In genomic region chr2:117103461-117103860, GRCm38 (mm10) we compare ENCODE assay signal across 25 mouse cellular contexts. TPM values are rescaled to one million over a fixed set of nuclear protein-coding genes. Genes with fewer than 3 reads are reported as not detected.
DNase-seq lines count a peak whose midpoint lies in the region; ATAC-seq lines count a peak whose summit lies in the region.
"Had no signal": no experiment of that assay in that cellular context is flagged by ENCODE, and none has a peak within 500 bp of the region (broad histone marks: within the 10 kb centered on the region; RNA-seq: fewer than 3 reads in every experiment).

No protein-coding gene starts in this region.

- WGBS in heart, embryonic 10.5 days = 9% methylated on average over 4 of the region's 4 CpGs
- 9% methylated on average over 4 of the region's 4 CpGs for whole genome bisulfite sequencing in midbrain, embryonic 12.5 days
- WGBS in midbrain, embryonic 13.5 days = 4% methylated on average over 4 of the region's 4 CpGs

- H3K9ac ChIP-seq in midbrain, embryonic 12.5 days (replicated peaks) = no peak overlapping the region
- H3K9ac ChIP-seq in midbrain, embryonic 13.5 days (replicated peaks) = no peak overlapping the region
- H3K9ac ChIP-seq: embryonic facial prominence, embryonic 12.5 days; forebrain, postnatal 0 days; heart, embryonic 13.5 days; intestine, embryonic 15.5 days had no signal

- no peak for DNase-seq in heart, embryonic 10.5 days (ENCODE audit: low spot score)
- DNase-seq in heart, postnatal 14 days = no peak
- peak; percentile 45 for DNase-seq in embryo, embryonic 10.5 days (ENCODE audit: low spot score)
- DNase-seq in forelimb bud, embryonic 11.5 days (ENCODE audit: low read depth, low spot score) = peak; percentile 44
- DNase-seq: adrenal gland, adult 8-10 months; B cell, adult 2 months; cerebellum, adult 18-20 months; cerebellum, postnatal 25 days; forebrain, postnatal 0 days; kidney, adult 8-10 months; kidney, postnatal 10 days; lung, adult 18-20 months; lung, postnatal 10 days; right cerebral cortex, postnatal 14 days had no signal

- H3K4me2 ChIP-seq in midbrain, embryonic 12.5 days (replicated peaks) = no peak overlapping the region
- H3K4me2 ChIP-seq in midbrain, embryonic 13.5 days (replicated peaks) = no peak overlapping the region
- H3K4me2 ChIP-seq: embryonic facial prominence, embryonic 12.5 days; heart, embryonic 13.5 days; intestine, embryonic 15.5 days; liver, embryonic 11.5 days had no signal

- no peak overlapping the region for H3K4me3 ChIP-seq in heart, embryonic 10.5 days
- H3K4me3 ChIP-seq in midbrain, embryonic 12.5 days = no peak overlapping the region
- no peak overlapping the region for H3K4me3 ChIP-seq in midbrain, embryonic 13.5 days (replicated peaks)
- H3K4me3 ChIP-seq: embryonic facial prominence, embryonic 12.5 days; heart, embryonic 13.5 days; intestine, embryonic 15.5 days had no signal

- H3K4me1 ChIP-seq in heart, embryonic 10.5 days = peaks cover 42% of the 10 kb centered on the region
- peaks cover 15% of the 10 kb centered on the region for H3K4me1 ChIP-seq in midbrain, embryonic 12.5 days
- H3K4me1 ChIP-seq in midbrain, embryonic 13.5 days (replicated peaks) = peaks cover 8% of the 10 kb centered on the region
- H3K4me1 ChIP-seq: intestine, embryonic 15.5 days had no signal

- ATAC-seq in midbrain, embryonic 12.5 days (ENCODE audit: low FRiP score, low read depth) = peak; percentile 58; the same call in 1 of the 2 replicates
- ATAC-seq in midbrain, embryonic 13.5 days = no peak
- ATAC-seq in frontal cortex, adult (ENCODE audit: low TSS enrichment) = no peak
- ATAC-seq: forebrain, postnatal 0 days; hindbrain, embryonic 16.5 days; intestine, embryonic 15.5 days; Patski had no signal

- intact Hi-C loops in heart, postnatal 14 days (cut with DNase I) = no loop called here

- H3K27ac ChIP-seq in heart, embryonic 10.5 days = peak overlapping the region; percentile 24; the same call in 1 of the 2 replicates
- 0 out of 2 replicates have a peak overlapping the region, but pooled peaks have one; percentile 35 for H3K27ac ChIP-seq in midbrain, embryonic 12.5 days (replicated peaks)
- H3K27ac ChIP-seq in midbrain, embryonic 13.5 days = no peak overlapping the region
- H3K27ac ChIP-seq: embryonic facial prominence, embryonic 12.5 days; heart, embryonic 13.5 days; intestine, embryonic 15.5 days had no signal

- no peaks in the 10 kb centered on the region for H3K9me3 ChIP-seq in heart, embryonic 10.5 days
- H3K9me3 ChIP-seq in midbrain, embryonic 12.5 days = no peaks in the 10 kb centered on the region
- H3K9me3 ChIP-seq in midbrain, embryonic 13.5 days = no peaks in the 10 kb centered on the region
- H3K9me3 ChIP-seq: embryonic facial prominence, embryonic 12.5 days; G1E; heart, embryonic 13.5 days; intestine, embryonic 15.5 days had no signal

- no peaks in the 10 kb centered on the region for H3K36me3 ChIP-seq in heart, embryonic 10.5 days
- H3K36me3 ChIP-seq in midbrain, embryonic 12.5 days = no peaks in the 10 kb centered on the region
- H3K36me3 ChIP-seq in midbrain, embryonic 13.5 days = no peaks in the 10 kb centered on the region
- H3K36me3 ChIP-seq: embryonic facial prominence, embryonic 12.5 days; G1E; heart, embryonic 13.5 days; intestine, embryonic 15.5 days had no signal

- no peaks in the 10 kb centered on the region for H3K27me3 ChIP-seq in heart, embryonic 10.5 days (ENCODE audit: insufficient read depth, poor library complexity, severe bottlenecking)
- no peaks in the 10 kb centered on the region for H3K27me3 ChIP-seq in midbrain, embryonic 12.5 days
- no peaks in the 10 kb centered on the region for H3K27me3 ChIP-seq in midbrain, embryonic 13.5 days
- H3K27me3 ChIP-seq: CH12.LX; embryonic facial prominence, embryonic 12.5 days; heart, embryonic 13.5 days; intestine, embryonic 15.5 days; Patski had no signal

RNA-seq across cellular contexts. Expression of gene Spred1, which starts 17.7 kb away (rescaled TPM):
- 6.7 and 7.0 TPM in 2 replicates for polyA plus RNA-seq in heart, embryonic 10.5 days (2016; fragmentation: Nextera tagmentation; extraction: Ambion mirVana)
- total RNA-seq in heart, postnatal 14 days (2021) = 10 to 100 TPM; 18.8 to 20.5 TPM
- polyA plus RNA-seq in midbrain, embryonic 12.5 days (2016; fragmentation: Nextera tagmentation; extraction: Ambion mirVana) = 17.8 and 21.7 TPM in 2 replicates
- polyA plus RNA-seq in midbrain, embryonic 13.5 days (2015; fragmentation: Nextera tagmentation; extraction: Ambion mirVana) = 7.4 and 7.9 TPM in 2 replicates

Comparison
In these comparisons a context has a peak if more than half of its experiments do, and no peak if none do; other contexts are left out.
1. DNase-seq: peak in embryo, embryonic 10.5 days (single experiment) and forelimb bud, embryonic 11.5 days (single experiment); none in heart, embryonic 10.5 days (single experiment) and heart, postnatal 14 days (0 of 2).